Mouse (Mus musculus) adipocyte (in vitro differentiated cells): ENCODE measurements around the gene Cdc73.
"Not testable (repeated sequence)": the region's sequence is repeated elsewhere in the genome, so short reads cannot be mapped to it uniquely, and the experiment has no call there.

ENCODE experiments used
- DNase-seq: peaks from one replicate; pipeline ENCODE4 v3.0.0-alpha.2; 2016; ENCODE audit warnings: low spot score

Cdc73 gene

DNA sequence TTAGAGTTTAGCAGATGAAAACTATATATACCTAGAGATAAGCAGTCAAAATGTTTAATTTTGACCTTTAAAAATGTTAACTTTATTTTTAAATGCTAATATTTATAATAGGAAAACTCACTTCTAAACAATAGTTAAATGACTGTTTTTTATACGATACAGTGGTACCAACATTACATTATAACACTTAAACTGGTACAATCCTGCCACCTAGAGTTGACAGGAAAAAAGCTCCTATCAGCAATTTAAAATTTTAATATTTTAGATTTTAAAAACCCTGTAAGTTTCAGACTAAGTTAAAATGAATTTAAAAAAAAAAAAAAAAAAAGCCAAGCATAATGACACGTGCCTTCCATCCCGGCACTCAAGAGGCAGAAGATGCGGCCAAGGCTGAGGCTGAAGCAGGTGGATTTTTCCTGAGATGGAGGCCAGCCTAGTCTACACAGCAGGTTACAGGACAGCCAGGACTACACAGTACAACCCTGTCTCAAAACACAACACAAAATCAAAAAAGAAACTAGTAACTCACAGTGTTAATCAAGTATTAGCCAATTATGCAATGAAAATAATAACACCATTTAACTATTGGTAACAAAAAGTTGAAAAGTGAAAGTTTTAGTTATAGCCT is 26.8 kb downstream of the Cdc73 start:
- DNase-seq = peak; percentile 37

DNA sequence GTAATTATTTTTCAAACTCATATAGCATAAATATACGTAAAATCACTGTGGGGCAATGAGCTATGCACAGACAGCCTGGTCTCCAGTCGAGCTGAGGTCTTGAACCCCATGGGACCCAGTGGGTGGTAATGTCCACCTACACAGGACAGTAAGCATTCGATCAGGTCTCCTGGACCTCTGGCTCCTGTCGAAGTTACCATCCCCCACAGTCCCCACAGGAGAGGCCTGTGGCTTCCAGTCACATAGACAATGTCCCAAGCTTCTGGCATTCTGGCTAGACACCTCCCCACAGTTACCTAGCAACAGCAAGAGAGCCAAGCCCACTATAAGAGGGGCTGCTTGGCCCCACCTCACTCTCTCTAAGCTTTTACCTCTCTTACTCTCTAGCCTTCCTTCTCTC is 37.9 kb downstream of the Cdc73 start:
- not testable (repeated sequence) for DNase-seq

DNA sequence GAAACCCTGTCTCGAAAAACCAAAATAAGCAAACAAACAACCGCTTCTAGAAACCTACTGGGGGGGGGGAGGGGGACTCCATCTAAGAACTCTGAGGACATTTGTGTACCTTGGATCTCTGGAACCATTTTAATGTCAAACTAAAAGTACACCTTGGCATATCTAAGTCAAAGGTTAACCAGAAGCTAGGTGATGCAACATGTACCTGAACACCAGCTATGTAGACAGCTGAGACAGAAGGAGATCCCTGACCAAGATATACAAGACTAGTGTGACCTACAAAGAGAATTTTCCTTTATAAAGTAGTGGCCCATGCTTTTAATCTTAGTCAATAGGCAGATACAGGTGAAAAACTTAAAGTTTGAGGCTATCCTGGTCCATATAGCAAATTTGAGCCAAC is 39.5 kb downstream of the Cdc73 start:
- DNase-seq = no peak

GRCm38 (mm10) chr1:143653646-143654045 is 49.0 kb downstream of the Cdc73 start:
- no peak for DNase-seq

DNA sequence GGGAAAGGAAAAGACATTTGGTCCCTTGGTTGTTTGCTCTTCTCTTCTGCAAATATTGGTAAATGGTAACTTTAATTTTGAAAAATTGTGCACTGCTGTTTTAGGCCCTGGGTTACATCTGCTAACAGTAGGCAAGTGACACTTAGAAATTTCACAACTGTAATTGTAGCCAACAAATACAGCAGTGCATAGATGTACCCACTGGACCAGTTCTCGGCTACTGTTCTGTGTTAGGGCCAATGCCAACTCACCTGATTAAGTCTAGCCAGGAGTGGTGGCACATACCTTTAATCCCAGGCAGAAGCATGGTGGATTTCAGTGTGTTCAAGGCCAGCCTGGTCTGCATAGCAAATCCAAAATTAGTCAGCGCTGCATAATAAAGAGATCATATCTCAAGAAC is 52.4 kb downstream of the Cdc73 start:
- no peak for DNase-seq

GRCm38 (mm10) chr1:143646219-143646618 is 56.5 kb downstream of the Cdc73 start:
- DNase-seq = no peak

DNA sequence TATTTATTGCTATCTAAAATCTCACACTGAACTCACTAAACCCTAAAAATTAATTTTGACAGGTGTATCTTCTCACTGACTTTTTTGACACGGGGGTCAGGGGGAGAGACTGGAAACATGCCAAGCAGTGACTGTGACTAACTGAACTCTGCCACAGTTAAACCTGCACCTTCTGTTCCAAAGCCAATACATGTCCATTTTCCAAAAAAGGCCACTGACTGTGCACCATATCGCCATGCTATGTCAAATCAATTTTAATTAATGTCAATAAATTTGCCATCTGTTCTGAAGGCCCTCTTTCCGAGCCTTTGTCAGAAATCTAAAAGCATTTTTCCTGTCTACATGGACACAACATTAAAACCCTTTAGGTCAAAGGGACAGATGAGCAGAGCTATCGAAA is 57.3 kb downstream of the Cdc73 start:
- DNase-seq = no peak

DNA sequence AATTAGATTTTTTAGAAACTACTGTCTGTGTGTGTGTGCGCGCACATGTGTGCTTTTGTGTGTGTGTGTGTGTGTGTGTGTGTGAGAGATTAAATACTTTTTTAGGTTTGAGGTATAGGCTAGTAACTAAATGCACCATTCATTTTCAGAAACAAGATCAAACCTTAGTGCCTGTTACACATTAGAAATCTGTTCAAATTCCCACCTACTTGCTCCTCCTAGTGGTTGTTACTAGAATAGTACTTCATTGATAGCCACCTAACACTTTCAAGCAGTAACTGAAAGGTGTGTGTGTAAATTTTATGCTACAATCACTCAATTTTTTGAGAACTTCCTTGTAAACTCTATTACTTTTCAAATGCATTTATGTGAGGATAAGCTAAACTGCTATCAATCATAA is 58.5 kb downstream of the Cdc73 start:
- DNase-seq = peak; percentile 74

DNA sequence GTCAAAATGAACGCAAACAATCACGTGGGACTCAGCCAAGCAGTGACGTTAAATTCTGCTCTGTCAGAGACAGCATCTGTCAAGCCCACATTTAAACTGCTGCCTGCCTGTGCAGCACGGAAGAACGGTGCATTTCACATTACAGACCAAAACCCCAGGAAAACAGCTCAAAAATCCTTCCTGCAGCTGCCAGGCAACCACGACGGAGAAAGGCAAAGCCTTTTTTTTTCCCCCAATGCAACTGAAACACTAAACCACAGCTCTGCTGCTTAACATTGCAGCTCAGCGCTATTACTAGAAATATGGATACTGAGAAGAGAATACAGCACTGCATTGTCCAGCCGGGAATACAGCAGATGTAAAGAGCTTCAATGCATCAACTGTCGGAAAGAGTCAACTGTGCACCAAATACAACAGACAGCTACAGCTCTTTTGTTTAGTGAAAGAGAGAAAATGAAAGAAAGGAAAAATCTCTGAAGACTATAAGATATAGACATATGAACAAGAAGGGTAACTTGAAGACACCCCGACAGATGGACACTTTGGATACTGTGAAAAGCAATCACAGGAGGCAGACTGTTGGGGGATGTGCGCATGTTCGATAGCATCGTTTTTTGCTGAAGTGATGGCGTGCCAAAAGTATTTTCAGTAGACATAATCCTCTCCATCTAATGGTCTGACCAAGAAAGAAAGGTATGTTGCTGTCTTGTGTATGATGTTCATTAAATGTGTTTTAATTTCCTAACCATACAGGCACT is 61.9 kb downstream of the Cdc73 start, which contains the start of gene B3galt2:
B3galt2 (plus strand) TSS at position 15 of the 758 bp plus-strand sequence.
- DNase-seq = no peak

DNA sequence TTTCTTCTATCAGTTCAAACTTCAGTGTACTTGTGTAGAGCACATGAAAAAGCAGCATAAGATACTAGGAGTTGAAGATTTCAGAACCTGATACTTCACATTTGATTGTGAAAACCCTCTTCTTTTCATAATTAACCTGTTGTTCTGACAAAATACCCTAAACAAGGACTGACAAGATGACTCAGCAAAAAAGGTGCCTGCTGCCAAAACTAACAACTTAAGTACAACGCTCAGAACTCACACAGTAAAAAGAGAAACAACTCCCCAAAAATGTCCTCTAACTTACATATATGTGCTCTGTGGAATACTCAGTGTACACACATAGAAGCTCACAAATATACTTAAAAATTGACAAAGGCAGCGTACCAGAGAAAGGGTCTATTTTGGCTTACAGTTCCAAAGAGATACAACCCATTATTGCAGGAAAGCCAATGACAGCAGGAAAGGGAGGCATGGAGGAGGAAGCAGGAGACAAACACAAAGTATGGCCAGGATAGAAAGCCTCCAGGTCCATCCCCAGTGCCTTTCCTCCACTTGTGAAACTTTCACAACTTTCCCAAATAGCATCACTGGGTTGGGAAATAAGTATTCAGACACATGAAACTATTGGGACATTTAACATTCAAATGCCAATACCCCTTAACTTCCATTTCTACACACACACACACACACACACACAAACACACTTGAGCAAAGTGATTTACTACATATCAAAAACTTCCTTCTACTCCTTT is 69.7 kb downstream of the Cdc73 start:
- peak; percentile 82 for DNase-seq

DNA sequence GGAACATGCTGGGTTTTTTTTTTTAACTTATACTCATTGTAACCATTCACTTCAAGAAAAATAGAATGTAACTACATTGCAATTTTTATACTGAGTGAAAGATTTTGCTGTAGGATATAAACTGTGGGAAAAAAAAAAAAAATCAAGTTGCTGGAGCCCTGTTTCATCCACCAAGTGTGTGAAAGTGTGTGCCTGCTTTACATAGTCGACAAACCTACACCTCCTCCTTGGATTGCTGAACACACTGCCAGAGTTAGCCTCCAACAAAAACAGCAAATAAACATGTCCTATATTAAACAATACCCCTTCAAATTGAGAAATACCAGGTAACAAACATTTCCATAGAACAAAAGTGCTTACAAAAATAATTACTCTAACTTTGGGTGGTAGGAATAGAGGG is 70.3 kb downstream of the Cdc73 start:
- DNase-seq = peak; percentile 47

DNA sequence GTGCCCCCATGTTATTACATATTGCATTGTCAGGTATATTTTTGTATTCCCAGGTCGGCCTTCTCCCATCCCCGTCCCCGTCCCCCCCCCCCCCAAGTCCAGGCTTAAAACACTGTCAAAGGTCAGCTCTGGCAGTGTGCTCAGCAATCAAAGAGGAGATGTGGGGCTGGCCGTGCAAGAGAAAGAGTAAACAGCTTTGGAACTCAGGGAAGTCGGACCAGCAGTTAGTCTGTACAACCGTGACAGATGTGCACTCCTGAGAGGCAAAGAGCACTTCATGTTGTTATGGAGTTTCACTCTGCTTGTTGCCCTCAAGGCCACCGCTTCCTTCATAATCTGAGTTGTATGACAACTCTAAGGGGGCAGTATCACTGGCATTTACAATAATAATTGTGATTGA is 71.4 kb downstream of the Cdc73 start:
- no peak for DNase-seq

- DNase-seq = no peak
Measured at GRCm38 (mm10) chr1:143622634-143623033, 80.1 kb downstream of the Cdc73 start.

DNA sequence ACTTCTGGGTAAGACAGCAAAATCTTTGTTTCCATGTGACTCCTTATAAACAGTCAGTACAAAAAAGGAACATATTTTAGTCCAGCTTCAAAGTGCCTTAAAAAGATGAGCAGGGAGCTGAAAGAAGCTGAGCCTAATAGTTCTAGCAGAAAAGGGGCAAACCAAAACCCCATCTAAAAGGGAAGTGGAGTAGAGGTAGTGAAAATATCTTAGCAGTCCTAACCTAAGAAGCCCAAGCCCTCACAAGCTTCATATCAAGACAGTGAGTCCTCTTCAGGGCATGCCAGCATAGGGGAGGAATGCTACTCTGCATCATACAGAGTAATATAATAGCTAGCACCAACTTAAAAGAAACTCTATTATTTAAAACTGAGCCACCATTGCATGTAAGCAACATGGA is 80.8 kb downstream of the Cdc73 start:
- no peak for DNase-seq

DNA sequence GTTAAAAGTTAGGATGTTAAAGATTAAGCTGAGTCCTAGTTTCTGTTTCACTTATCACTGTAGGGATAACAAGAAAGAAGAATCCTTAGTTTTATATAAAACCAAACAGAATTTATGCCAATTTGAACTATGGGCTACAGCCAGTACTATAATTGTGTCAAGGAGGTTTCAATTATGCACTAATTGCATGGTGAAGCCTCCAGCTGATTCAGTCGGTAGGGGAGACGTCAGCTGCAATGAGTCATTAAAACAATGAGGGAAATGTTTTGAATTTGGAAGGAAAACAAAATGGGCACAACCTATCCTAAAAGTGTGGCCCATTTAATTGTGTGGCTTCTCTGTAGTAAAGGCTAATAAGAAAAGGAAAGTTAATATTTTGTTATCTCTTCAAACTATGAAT is 82.9 kb downstream of the Cdc73 start:
- DNase-seq = no peak

GRCm38 (mm10) chr1:143612901-143613300 is 89.8 kb downstream of the Cdc73 start:
- DNase-seq = no peak

DNA sequence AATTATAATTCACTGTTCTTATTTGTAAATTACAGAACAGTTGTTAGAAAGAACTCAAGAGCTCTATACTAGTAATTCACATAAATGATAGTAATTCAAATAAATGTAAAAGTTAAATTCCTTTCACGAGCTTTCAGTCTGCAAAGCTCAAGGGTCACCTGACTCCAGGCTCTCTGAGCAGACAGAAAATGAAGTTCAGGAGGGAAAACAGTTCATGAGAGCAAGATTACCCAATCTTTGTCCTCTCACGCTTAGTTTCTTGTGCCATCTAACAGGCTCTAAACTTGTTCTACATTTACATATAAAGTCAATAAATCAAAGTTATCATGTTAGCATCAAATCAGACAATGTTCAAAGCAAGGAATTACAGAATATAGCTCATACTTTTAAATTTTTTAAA is 93.8 kb downstream of the Cdc73 start:
- no peak for DNase-seq

- DNase-seq = no peak
Measured at GRCm38 (mm10) chr1:143596864-143597263, 105.8 kb downstream of the Cdc73 start.

GRCm38 (mm10) chr1:143576824-143577543 is 125.7 kb downstream of the Cdc73 start:
- DNase-seq = no peak

GRCm38 (mm10) chr1:143558235-143558634 is 144.5 kb downstream of the Cdc73 start:
- no peak for DNase-seq

- DNase-seq = no peak
Measured at GRCm38 (mm10) chr1:143555533-143555932, 147.2 kb downstream of the Cdc73 start.

DNA sequence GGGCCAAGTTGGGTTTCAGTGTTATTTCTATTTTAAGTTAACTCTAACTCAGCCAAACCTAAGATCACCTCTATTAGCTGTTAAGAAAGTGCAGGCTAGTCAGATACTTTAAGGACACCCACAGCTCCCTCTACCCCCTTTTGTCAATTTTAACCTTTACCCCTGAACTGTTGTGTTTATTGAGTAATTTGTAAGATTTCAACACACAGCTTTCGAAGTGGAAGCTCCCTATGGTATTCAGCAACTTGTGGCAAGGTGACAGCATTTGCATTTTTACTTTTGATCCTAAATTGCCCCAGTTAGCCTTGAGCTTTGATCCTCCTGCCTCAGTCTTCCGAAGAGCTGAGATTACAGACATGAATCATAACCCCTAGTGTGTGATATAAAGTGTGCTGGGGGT is 148.1 kb downstream of the Cdc73 start:
- DNase-seq = peak; percentile 27
